Mouse (Mus musculus) MEL (cell line): ENCODE results near the gene Cdk2ap2. TPM values are rescaled to one million over a fixed set of nuclear protein-coding genes. Genes with fewer than 3 reads are reported as not detected.

Experiments
- DNase-seq: peaks from one replicate; pipeline ENCODE4 v3.0.0; 2011; ENCODE audit warnings: low read depth, low spot score
- H3K27ac ChIP-seq: 2 replicates; pipeline ENCODE4 v1.5.1; 2012; ENCODE audit warnings: low read depth, mild to moderate bottlenecking, control low read depth, low read length, moderate library complexity; ENCODE audit not compliant: control insufficient read depth
- H3K27me3 ChIP-seq, 2 experiments: fragments of 150-350 bp in 1 of 2; sonication (generic) in 1 of 2; 2 replicates each; pipeline ENCODE4 v1.6.1; 2012; ENCODE audit warnings: low read length in 2 of 2, mild to moderate bottlenecking in 2 of 2, improper control_type of control experiment in 1 of 2, moderate library complexity in 1 of 2; ENCODE audit not compliant: insufficient read depth in 2 of 2, control insufficient read depth in 1 of 2
- H3K36me3 ChIP-seq, 2 experiments: 2 replicates each; pipeline ENCODE4 v1.6.1; 2012 to 2014; ENCODE audit warnings: low read length in 2 of 2, improper control_type of control experiment in 1 of 2, inconsistent platforms in 1 of 2, mild to moderate bottlenecking in 1 of 2; ENCODE audit not compliant: insufficient read depth in 2 of 2, control insufficient read depth in 1 of 2
- H3K4me1 ChIP-seq, 2 experiments: fragments of 150-350 bp in 1 of 2; sonication (generic) in 1 of 2; 2 replicates each; pipeline ENCODE4 v1.6.1; 2012; ENCODE audit warnings: low read length in 2 of 2, improper control_type of control experiment in 1 of 2, mild to moderate bottlenecking in 1 of 2; ENCODE audit not compliant: insufficient read depth in 2 of 2, control insufficient read depth in 1 of 2
- H3K4me3 ChIP-seq, 2 experiments: fragments of 150-350 bp in 1 of 2; sonication (generic) in 1 of 2; 2 replicates each; pipeline ENCODE4 v1.5.1; 2012; ENCODE audit warnings: low read depth in 2 of 2, low read length in 2 of 2, mild to moderate bottlenecking in 2 of 2, moderate library complexity in 2 of 2, control low read depth in 1 of 2, improper control_type of control experiment in 1 of 2; ENCODE audit not compliant: control insufficient read depth in 1 of 2, insufficient read depth in 1 of 2
- H3K79me2 ChIP-seq: 2 replicates; pipeline ENCODE4 v1.6.1; 2012; ENCODE audit warnings: mild to moderate bottlenecking, low read length, moderate library complexity; ENCODE audit not compliant: control insufficient read depth, poor library complexity, insufficient read depth
- H3K9ac ChIP-seq: 2 replicates; pipeline ENCODE4 v1.6.1; 2012; ENCODE audit warnings: low read depth, mild to moderate bottlenecking, control low read depth, low read length, moderate library complexity; ENCODE audit not compliant: control insufficient read depth, poor library complexity, severe bottlenecking
- H3K9me3 ChIP-seq: fragments of 150-350 bp; sonication (generic); replicated peaks from 2 replicates; pipeline ENCODE4 v1.6.1; 2012; ENCODE audit warnings: mild to moderate bottlenecking, low read length, improper control_type of control experiment, moderate library complexity; ENCODE audit not compliant: insufficient read depth
- BHLHE40 ChIP-seq: IDR thresholded peaks from 2 replicates; pipeline ENCODE4 v1.6.1; 2012; ENCODE audit warnings: low read depth, mild to moderate bottlenecking, inconsistent platforms, low read length, improper control_type of control experiment, borderline replicate concordance
- CHD1 ChIP-seq: IDR thresholded peaks from 2 replicates; pipeline ENCODE4 v1.6.1; 2012; ENCODE audit warnings: low read depth, mild to moderate bottlenecking, inconsistent platforms, low read length, improper control_type of control experiment
- CHD2 ChIP-seq: IDR thresholded peaks from 2 replicates; pipeline ENCODE4 v1.6.1; 2011; ENCODE audit warnings: low read length, improper control_type of control experiment
- CTCF ChIP-seq, 3 experiments: IDR thresholded peaks in 2 of 3; conservative IDR thresholded peaks in 1 of 3; 2 replicates each; pipeline ENCODE4 v1.5.1; 2011 to 2012; ENCODE audit warnings: low read length in 3 of 3, low read depth in 2 of 3, mild to moderate bottlenecking in 2 of 3, improper control_type of control experiment in 1 of 3, inconsistent platforms in 1 of 3, mixed read lengths in 1 of 3, moderate library complexity in 1 of 3; ENCODE audit not compliant: control insufficient read depth in 1 of 3, insufficient read depth in 1 of 3, poor library complexity in 1 of 3, severe bottlenecking in 1 of 3
- E2F4 ChIP-seq: IDR thresholded peaks from 2 replicates; pipeline ENCODE4 v1.6.1; 2011; ENCODE audit warnings: low read depth, low read length, improper control_type of control experiment, borderline replicate concordance
- ELF1 ChIP-seq: IDR thresholded peaks from 2 replicates; pipeline ENCODE4 v1.6.1; 2014; ENCODE audit warnings: low read depth, mild to moderate bottlenecking, inconsistent platforms, low read length, improper control_type of control experiment, moderate library complexity
- EP300 ChIP-seq, 2 experiments: IDR thresholded peaks; 2 replicates each; pipeline ENCODE4 v1.6.1; 2011; ENCODE audit warnings: improper control_type of control experiment in 2 of 2, low read length in 2 of 2, low read depth in 1 of 2, mild to moderate bottlenecking in 1 of 2
- ETS1 ChIP-seq: IDR thresholded peaks from 2 replicates; pipeline ENCODE4 v1.6.1; 2012; ENCODE audit warnings: low read depth, mild to moderate bottlenecking, inconsistent platforms, low read length, improper control_type of control experiment, moderate library complexity
- GABPA ChIP-seq: IDR thresholded peaks from 2 replicates; pipeline ENCODE4 v1.6.1; 2012; ENCODE audit warnings: low read depth, mild to moderate bottlenecking, inconsistent platforms, low read length, improper control_type of control experiment, moderate library complexity
- GATA1 ChIP-seq: IDR thresholded peaks from 2 replicates; pipeline ENCODE4 v1.6.1; 2011; ENCODE audit warnings: low read depth, low read length, improper control_type of control experiment
- HCFC1 ChIP-seq: IDR thresholded peaks from 2 replicates; pipeline ENCODE4 v1.6.1; 2012; ENCODE audit warnings: low read depth, mild to moderate bottlenecking, inconsistent platforms, low read length, improper control_type of control experiment, moderate library complexity
- JUND ChIP-seq: IDR thresholded peaks from 2 replicates; pipeline ENCODE4 v1.6.1; 2011; ENCODE audit warnings: low read depth, mild to moderate bottlenecking, improper control_type of control experiment, low read length
- KAT2A ChIP-seq: conservative IDR thresholded peaks from 2 replicates; pipeline ENCODE4 v1.6.1; 2012; ENCODE audit warnings: low read depth, low read length, improper control_type of control experiment, inconsistent platforms
- MAFK ChIP-seq: IDR thresholded peaks from 2 replicates; pipeline ENCODE4 v1.6.1; 2011; ENCODE audit warnings: low read depth, mild to moderate bottlenecking, low read length, improper control_type of control experiment, borderline replicate concordance
- MAZ ChIP-seq: IDR thresholded peaks from 2 replicates; pipeline ENCODE4 v1.6.1; 2012; ENCODE audit warnings: low read depth, mild to moderate bottlenecking, inconsistent platforms, low read length, improper control_type of control experiment
- MEF2A ChIP-seq: IDR thresholded peaks from 2 replicates; pipeline ENCODE4 v1.6.1; 2014; ENCODE audit warnings: low read depth, mild to moderate bottlenecking, inconsistent platforms, low read length, improper control_type of control experiment; ENCODE audit not compliant: poor library complexity, insufficient replicate concordance, severe bottlenecking; ENCODE audit errors: extremely low read depth
- MXI1 ChIP-seq: IDR thresholded peaks from 2 replicates; pipeline ENCODE4 v1.6.1; 2011; ENCODE audit warnings: mild to moderate bottlenecking, low read depth, low read length, improper control_type of control experiment
- MYB ChIP-seq: IDR thresholded peaks from 2 replicates; pipeline ENCODE4 v1.6.1; 2011; ENCODE audit warnings: mild to moderate bottlenecking, low read depth, low read length, improper control_type of control experiment
- MYC ChIP-seq: IDR thresholded peaks from 2 replicates; pipeline ENCODE4 v1.6.1; 2011; ENCODE audit warnings: low read depth, mild to moderate bottlenecking, low read length, improper control_type of control experiment, moderate library complexity
- NELFE ChIP-seq: IDR thresholded peaks from 2 replicates; pipeline ENCODE4 v1.6.1; 2011; ENCODE audit warnings: low read depth, low read length, improper control_type of control experiment
- NRF1 ChIP-seq: IDR thresholded peaks from 2 replicates; pipeline ENCODE4 v1.6.1; 2014; ENCODE audit warnings: low read depth, mild to moderate bottlenecking, inconsistent platforms, low read length, improper control_type of control experiment, moderate library complexity; ENCODE audit not compliant: poor library complexity, insufficient read depth, severe bottlenecking
- POLR2A ChIP-seq, 2 experiments: IDR thresholded peaks; 2 replicates each; pipeline ENCODE4 v1.6.1; 2011 to 2012; ENCODE audit warnings: low read length in 2 of 2, mild to moderate bottlenecking in 2 of 2, control low read depth in 1 of 2, improper control_type of control experiment in 1 of 2, low read depth in 1 of 2, moderate library complexity in 1 of 2; ENCODE audit not compliant: control insufficient read depth in 1 of 2, insufficient read depth in 1 of 2, poor library complexity in 1 of 2
- POLR2AphosphoS2 ChIP-seq: IDR thresholded peaks from 2 replicates; pipeline ENCODE4 v1.6.1; 2011; ENCODE audit warnings: low read length, improper control_type of control experiment
- POLR2AphosphoS5 ChIP-seq: IDR thresholded peaks from 2 replicates; pipeline ENCODE4 v1.6.1; 2012; ENCODE audit warnings: low read depth, borderline replicate concordance, mild to moderate bottlenecking, inconsistent platforms, low read length, moderate library complexity, mixed read lengths
- RAD21 ChIP-seq: IDR thresholded peaks from 2 replicates; pipeline ENCODE4 v1.6.1; 2011; ENCODE audit warnings: mild to moderate bottlenecking, low read depth, low read length, improper control_type of control experiment
- RCOR1 ChIP-seq: IDR thresholded peaks from 2 replicates; pipeline ENCODE4 v1.6.1; 2012; ENCODE audit warnings: low read depth, mild to moderate bottlenecking, inconsistent platforms, low read length, improper control_type of control experiment
- SIN3A ChIP-seq: IDR thresholded peaks from 2 replicates; pipeline ENCODE4 v1.6.1; 2012; ENCODE audit warnings: low read length, improper control_type of control experiment, inconsistent platforms
- SMC3 ChIP-seq: IDR thresholded peaks from 2 replicates; pipeline ENCODE4 v1.6.1; 2011; ENCODE audit warnings: low read depth, low read length, improper control_type of control experiment
- TAL1 ChIP-seq: IDR thresholded peaks from 2 replicates; pipeline ENCODE4 v1.6.1; 2012; ENCODE audit warnings: mild to moderate bottlenecking, inconsistent platforms, low read length, moderate library complexity, mixed read lengths
- TBP ChIP-seq: IDR thresholded peaks from 2 replicates; pipeline ENCODE4 v1.8.0; 2011; ENCODE audit warnings: low read depth, low read length, improper control_type of control experiment
- USF1 ChIP-seq: IDR thresholded peaks from 2 replicates; pipeline ENCODE4 v1.6.1; 2014; ENCODE audit warnings: low read depth, mild to moderate bottlenecking, inconsistent platforms, low read length, improper control_type of control experiment, moderate library complexity
- USF2 ChIP-seq, 2 experiments: IDR thresholded peaks; 2 replicates each; pipeline ENCODE4 v1.6.1; 2011 to 2012; ENCODE audit warnings: improper control_type of control experiment in 2 of 2, low read length in 2 of 2, borderline replicate concordance in 1 of 2, inconsistent platforms in 1 of 2, low read depth in 1 of 2, mild to moderate bottlenecking in 1 of 2; ENCODE audit not compliant: insufficient read depth in 1 of 2
- ZC3H11A ChIP-seq: IDR thresholded peaks from 2 replicates; pipeline ENCODE4 v1.6.1; 2012; ENCODE audit warnings: low read depth, mild to moderate bottlenecking, inconsistent platforms, low read length, improper control_type of control experiment
- ZKSCAN1 ChIP-seq: IDR thresholded peaks from 2 replicates; pipeline ENCODE4 v1.6.1; 2012; ENCODE audit warnings: low read depth, mild to moderate bottlenecking, inconsistent platforms, low read length, improper control_type of control experiment, moderate library complexity
- ZMIZ1 ChIP-seq: IDR thresholded peaks from 2 replicates; pipeline ENCODE4 v1.6.1; 2012; ENCODE audit warnings: low read depth, mild to moderate bottlenecking, inconsistent platforms, low read length, improper control_type of control experiment, moderate library complexity
- ZNF384 ChIP-seq: IDR thresholded peaks from 2 replicates; pipeline ENCODE4 v1.6.1; 2012; ENCODE audit warnings: low read depth, mild to moderate bottlenecking, inconsistent platforms, low read length, improper control_type of control experiment
- polyA plus RNA-seq, 2 experiments: library from polyadenylated mRNA; stranded (reverse) in 1 of 2; unstranded in 1 of 2; fragments of >175 nt in 1 of 2; fragments of >200 nt in 1 of 2; gene quantifications; 2 replicates each; pipeline versions ENCODE4 v1.2.1 to v1.2.4; 2012; ENCODE audit warnings: low replicate concordance in 2 of 2, low read depth in 1 of 2; ENCODE audit not compliant: insufficient read length in 2 of 2, insufficient read depth in 1 of 2, missing spikeins in 1 of 2
- total RNA-seq: library from RNA; depleted of rRNA; stranded (reverse); fragments of 300-350 nt; gene quantifications from 2 replicates; pipeline ENCODE4 v1.2.3, GENCODE M21; 2012

Gene Cdk2ap2
- total and polyA plus RNA-seq, 3 experiments = 53.5 to 97.6 TPM; not detected in 1

GRCm38 (mm10) chr19:4121097-4121805 lies 24.3 kb downstream of the Cdk2ap2 start:
- Histone ChIP-seq H3K9ac (peak overlapping the region; percentile 65), H3K27me3 (no peaks in the 10 kb centered on the region), H3K27ac (peak overlapping the region; percentile 95), H3K4me3 (peak overlapping the region; percentile 54 to 64), H3K36me3 (peaks cover 0 to 38% of the 10 kb centered on the region in 2 experiments; a peak in 2 of 4 replicates), H3K9me3 (no peaks in the 10 kb centered on the region), H3K4me1 (peaks cover 25 to 27% of the 10 kb centered on the region in 2 experiments), H3K79me2 (peaks cover 6% of the 10 kb centered on the region)
- DNase-seq = peak; percentile 99
- TF ChIP-seq ZKSCAN1 (no peak), MAZ (no peak), HCFC1 (peak; percentile 95), ZNF384 (no peak; the same call in 1 of the 2 replicates), MAFK (no peak), CTCF (IDR thresholded peaks at IDR 0.05 in 2 of 3, conservative IDR thresholded peaks at IDR 0.05 in 1 of 3; ENCODE audit: control insufficient read depth in 1 of 3, insufficient read depth in 1 of 3, low read depth in 2 of 3, low read length in 3 of 3, poor library complexity in 1 of 3, severe bottlenecking in 1 of 3) (no peak), ZMIZ1 (peak; percentile 84), POLR2A (IDR thresholded peaks at IDR 0.05; ENCODE audit: control insufficient read depth in 1 of 2, insufficient read depth in 1 of 2, low read depth in 1 of 2, low read length in 2 of 2, poor library complexity in 1 of 2) (peak in 1 of 2 experiments; percentile 58; a peak in 2 of 4 replicates), E2F4 (0 out of 2 replicates have a peak, but pooled peaks have one; percentile 40), MEF2A (no peak), RCOR1 (no peak), MXI1 (peak; percentile 3), ELF1 (peak; percentile 87), GABPA (no peak), NELFE (peak; percentile 31; the same call in 1 of the 2 replicates), USF1 (no peak), USF2 (IDR thresholded peaks at IDR 0.05; ENCODE audit: borderline replicate concordance in 1 of 2, insufficient read depth in 1 of 2, low read depth in 1 of 2, low read length in 2 of 2) (no peak), RAD21 (no peak), ZC3H11A (no peak), MYB (no peak), TAL1 (no peak), MYC (peak; percentile 32; the same call in 1 of the 2 replicates), JUND (no peak), SIN3A (peak; percentile 54), TBP (peak; percentile 53), NRF1 (peak; percentile 93), KAT2A (peak; percentile 86), CHD1 (no peak), CHD2 (no peak), BHLHE40 (no peak), GATA1 (no peak), EP300 (IDR thresholded peaks at IDR 0.05; ENCODE audit: low read depth in 1 of 2, low read length in 2 of 2) (no peak), SMC3 (no peak), POLR2AphosphoS5 (no peak), POLR2AphosphoS2 (0 out of 2 replicates have a peak, but pooled peaks have one; percentile 58), ETS1 (0 out of 2 replicates have a peak, but pooled peaks have one; percentile 28)
